Mouse (Mus musculus): ENCODE results near the gene Mylip. TPM values are rescaled to one million over a fixed set of nuclear protein-coding genes. Genes with fewer than 3 reads are reported as not detected.

Mylip gene
- polyA plus RNA-seq (2012; rRNA removed) = 13.3 and 15.3 TPM in 2 replicates

DNA sequence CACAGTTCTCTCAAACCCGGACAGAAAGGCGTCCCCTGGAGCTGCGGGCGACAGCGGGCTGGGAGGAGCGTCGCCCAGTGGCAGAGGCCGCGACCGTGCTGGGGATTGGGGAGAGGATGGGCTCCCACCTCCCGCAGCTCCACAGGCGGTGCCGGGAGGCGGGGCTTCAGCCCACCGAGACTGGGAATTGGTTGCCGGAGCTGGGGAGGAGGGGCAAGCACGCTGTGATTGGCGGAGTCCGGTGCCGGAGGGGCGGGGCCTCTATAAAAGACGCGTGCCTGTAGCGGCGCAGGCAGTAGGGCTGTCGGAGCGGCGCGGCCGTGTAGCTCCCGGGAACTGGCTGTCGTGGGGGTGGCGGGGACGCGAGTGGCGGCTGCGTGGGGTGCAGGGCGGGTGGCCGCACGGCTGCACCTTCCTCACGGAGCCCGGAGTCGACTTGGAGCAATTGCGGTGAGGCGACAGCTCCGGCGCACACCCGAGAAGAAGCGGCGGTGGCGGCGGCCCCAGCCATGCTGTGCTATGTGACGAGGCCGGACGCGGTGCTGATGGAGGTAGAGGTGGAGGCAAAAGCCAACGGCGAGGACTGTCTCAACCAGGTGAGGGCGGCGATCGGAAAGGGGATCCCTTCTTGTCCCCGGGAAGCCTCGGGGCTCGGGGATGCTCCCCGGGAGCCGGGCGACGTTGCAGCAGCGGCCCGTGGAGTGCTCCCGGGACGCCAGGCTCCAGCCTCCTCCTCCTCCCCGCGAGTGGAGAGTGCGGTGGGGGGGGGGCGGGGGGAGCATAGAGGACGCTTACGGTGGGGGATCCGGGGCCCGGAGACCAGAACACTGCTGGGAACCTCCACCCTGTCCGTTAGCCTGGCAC is at the start of gene Mylip:
TSS of gene Mylip (plus strand) at position 295 of the 864 bp plus-strand sequence.
- DNase-seq (ENCODE audit: extremely low spot score in 1 of 2, low spot score in 1 of 2) = peak; percentile 94 to 98

DNA sequence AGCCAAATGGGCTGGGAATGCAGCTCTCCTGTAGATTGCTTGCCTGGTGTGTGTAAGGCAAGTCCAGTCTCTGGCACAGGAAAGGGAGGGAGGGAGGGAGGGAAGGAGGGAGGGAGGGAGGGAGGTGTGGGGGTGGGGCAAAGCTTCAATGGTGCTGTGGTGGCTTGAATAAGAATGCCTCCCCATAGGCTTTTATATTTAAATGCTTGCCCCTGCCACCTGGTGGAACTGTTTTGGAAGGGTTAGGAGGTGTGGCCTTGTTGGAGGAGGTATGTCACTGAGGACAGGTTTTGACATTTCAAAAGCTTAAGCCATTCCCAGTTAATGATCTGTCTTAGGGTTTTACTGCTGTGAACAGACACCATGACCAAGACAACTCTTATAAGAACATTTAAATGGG is 47.6 kb upstream of the Mylip start:
- no peak for DNase-seq (ENCODE audit: extremely low spot score in 1 of 2, low spot score in 1 of 2)

DNA sequence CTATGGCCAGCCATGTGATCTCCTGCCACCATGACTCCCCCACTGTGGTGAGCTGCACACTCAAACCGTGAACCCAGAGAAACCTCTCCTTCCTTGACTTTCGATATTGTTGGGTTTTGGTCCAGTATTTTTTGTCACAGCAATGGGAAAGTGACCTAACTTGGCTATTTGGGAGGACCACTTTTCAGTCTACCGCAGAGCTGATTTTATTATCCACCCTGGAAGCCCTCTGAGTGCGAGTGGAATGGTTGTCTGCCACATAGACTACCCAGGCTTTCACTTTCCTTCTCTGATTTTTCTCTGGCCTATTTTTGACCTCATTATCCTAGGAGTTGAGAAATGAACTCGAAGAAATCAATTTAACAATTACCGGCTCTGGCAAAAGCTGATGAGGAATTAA is 46.0 kb upstream of the Mylip start:
- DNase-seq (ENCODE audit: extremely low spot score in 1 of 2, low spot score in 1 of 2) = no peak

DNA sequence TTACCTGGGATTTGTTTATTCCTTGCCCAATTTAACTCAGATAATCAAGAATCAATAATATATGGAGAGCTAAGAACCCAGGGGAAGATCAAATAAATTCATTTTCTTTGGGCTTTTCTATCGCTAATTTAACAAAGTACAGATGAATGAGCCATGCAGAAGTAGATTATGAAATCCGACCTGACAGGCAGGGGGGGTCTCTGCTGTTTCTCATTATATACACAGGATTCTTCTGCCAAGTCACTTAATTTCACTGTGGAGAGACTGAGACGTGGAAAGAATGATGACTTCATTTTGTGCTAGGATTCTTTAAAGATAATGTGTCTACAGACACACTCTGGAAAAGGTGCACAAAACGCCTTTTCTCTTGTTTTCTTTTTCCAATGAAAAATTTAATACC is 45.6 kb upstream of the Mylip start:
- DNase-seq (ENCODE audit: extremely low spot score in 1 of 2, low spot score in 1 of 2) = no peak

- DNase-seq (ENCODE audit: extremely low spot score in 1 of 2, low spot score in 1 of 2) = no peak
Measured at GRCm38 (mm10) chr13:45345471-45346159, 43.9 kb upstream of the Mylip start.

DNA sequence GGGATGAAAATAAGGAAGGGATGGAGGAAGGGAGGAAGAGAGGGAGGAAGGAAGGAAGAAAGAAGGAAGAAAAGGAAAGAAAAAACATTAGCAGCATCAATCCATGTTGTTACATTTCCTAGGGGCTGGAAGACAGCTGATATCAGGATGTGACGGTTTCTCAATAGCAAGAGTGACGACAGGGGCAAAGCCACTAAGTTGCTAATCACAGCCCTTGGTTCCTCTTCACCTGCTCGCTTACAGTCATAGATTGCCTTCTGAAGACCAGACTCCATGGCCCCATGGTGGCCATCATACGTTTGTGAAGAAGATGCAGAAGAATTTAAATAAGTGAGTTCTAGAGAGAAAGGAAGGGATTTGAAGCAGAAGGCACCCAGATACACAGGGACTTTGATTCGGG is 38.1 kb upstream of the Mylip start:
- DNase-seq (ENCODE audit: extremely low spot score in 1 of 2, low spot score in 1 of 2) = no peak

DNA sequence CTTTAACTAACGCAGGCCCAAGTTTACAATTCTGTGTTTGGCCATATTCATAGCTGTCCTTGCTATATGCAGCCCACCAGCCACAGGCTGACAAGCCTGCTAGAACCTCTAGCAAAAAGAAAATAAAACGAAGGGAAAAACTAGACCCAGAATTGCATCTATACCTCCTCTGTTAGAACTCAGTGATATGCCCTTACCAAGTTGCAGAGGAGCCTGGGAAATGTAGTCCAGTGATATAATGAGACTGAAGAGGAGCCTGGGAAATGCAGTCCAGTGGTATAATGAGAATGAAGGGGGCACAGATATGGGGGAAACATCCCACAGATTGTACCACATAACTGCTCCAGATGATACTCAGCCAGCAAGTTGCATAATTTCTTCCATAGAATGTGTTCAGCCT is 34.7 kb upstream of the Mylip start:
- peak in 1 of 2 experiments; percentile 23 for DNase-seq (ENCODE audit: extremely low spot score in 1 of 2, low spot score in 1 of 2)

- no peak for DNase-seq (ENCODE audit: extremely low spot score in 1 of 2, low spot score in 1 of 2)
Measured at GRCm38 (mm10) chr13:45358208-45358607, 31.3 kb upstream of the Mylip start.

- no peak for DNase-seq (ENCODE audit: extremely low spot score in 1 of 2, low spot score in 1 of 2)
Measured at GRCm38 (mm10) chr13:45358676-45359323, 30.7 kb upstream of the Mylip start.

GRCm38 (mm10) chr13:45365788-45366187 is 23.8 kb upstream of the Mylip start:
- DNase-seq (ENCODE audit: extremely low spot score in 1 of 2, low spot score in 1 of 2) = peak in 1 of 2 experiments; percentile 13

DNA sequence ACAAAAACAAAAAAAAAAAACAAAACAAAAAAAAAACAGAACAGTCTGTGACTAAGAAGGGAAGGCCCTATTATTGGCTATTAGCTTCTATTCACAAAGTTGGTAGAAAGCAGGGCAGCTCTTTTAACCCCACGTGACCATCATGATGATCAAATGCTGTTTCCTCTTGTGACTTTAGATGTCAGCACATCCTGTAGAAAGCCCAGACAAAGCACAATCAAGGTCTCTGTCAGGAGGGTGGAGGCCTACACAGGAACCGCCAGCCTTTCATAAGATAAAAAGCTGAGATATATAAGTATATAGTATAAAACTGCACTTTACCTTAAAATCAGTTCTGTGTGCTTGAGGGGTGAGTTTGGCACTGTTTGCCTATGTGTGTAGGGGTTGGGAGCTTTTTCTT is 17.9 kb upstream of the Mylip start:
- no peak for DNase-seq (ENCODE audit: extremely low spot score in 1 of 2, low spot score in 1 of 2)

DNA sequence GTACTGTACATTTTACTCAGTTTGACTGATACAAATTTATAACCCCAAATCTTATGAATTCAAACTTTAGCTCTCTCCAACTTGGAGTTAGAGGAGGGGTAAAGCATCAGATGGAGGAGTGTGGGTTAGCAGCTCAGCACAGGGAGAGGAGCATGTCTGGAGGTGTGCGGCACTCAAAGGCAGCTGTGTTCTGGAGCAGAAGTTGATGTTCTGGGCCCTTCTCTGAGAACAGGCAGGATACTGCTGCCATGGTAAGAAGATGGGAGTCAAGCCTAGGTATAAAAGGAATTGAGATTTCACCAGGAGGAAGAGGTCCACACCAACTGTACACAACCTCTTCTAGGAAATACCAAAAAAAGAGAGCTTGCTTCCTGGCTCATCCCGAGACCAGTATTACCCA is 17.1 kb upstream of the Mylip start:
- DNase-seq (ENCODE audit: extremely low spot score in 1 of 2, low spot score in 1 of 2) = no peak

GRCm38 (mm10) chr13:45374846-45375245 is 14.7 kb upstream of the Mylip start:
- no peak for DNase-seq (ENCODE audit: extremely low spot score in 1 of 2, low spot score in 1 of 2)

- no peak for DNase-seq (ENCODE audit: extremely low spot score in 1 of 2, low spot score in 1 of 2)
Measured at GRCm38 (mm10) chr13:45382208-45382607, 7.3 kb upstream of the Mylip start.

GRCm38 (mm10) chr13:45384636-45385035 is 4.9 kb upstream of the Mylip start:
- DNase-seq (ENCODE audit: extremely low spot score in 1 of 2, low spot score in 1 of 2) = no peak

DNA sequence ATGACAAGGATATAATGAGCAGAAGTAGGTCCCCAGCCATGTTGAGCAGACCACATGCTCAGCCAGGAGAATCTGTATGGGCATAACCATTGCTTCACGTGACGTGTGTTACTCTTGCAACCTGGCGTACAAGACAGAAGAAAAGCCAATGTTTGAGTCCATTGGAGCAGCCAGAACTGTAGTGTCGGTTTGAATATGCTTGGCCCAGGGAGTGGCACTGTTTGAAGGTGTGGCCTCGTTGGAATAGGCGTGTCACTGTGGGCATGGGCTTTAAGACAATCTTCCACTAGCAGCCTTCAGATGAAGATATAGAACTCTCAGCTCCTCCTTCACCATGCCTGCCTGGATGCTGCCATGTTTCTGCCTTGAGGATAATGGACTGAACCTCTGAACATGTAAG is 4.0 kb upstream of the Mylip start:
- no peak for DNase-seq (ENCODE audit: extremely low spot score in 1 of 2, low spot score in 1 of 2)

GRCm38 (mm10) chr13:45386253-45386652 is 3.3 kb upstream of the Mylip start:
- peak; percentile 34 to 51 for DNase-seq (ENCODE audit: extremely low spot score in 1 of 2, low spot score in 1 of 2)

DNA sequence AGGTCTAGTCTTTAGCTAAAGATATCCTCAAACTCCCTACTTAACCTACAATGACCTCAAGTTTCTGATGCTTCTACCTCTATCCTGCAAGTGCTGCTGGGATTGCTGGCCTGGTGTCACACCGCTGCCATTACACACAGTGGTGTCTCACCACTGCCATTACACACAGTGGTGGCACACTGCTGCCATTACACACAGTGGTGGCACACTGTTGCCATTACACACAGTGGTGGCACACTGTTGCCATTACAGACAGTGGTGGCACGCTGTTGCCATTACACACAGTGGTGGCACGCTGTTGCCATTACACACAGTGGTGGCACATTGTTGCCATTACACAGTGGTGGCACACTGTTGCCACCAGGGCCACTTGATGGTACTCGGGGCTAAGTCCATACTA is 2.3 kb upstream of the Mylip start:
- no peak for DNase-seq (ENCODE audit: extremely low spot score in 1 of 2, low spot score in 1 of 2)

- DNase-seq (ENCODE audit: extremely low spot score in 1 of 2, low spot score in 1 of 2) = no peak
Measured at GRCm38 (mm10) chr13:45388254-45388805, 1.2 kb upstream of the Mylip start.

GRCm38 (mm10) chr13:45388889-45389288 is 653 bp upstream of the Mylip start:
- DNase-seq (ENCODE audit: extremely low spot score in 1 of 2, low spot score in 1 of 2) = no peak

- peak in 1 of 2 experiments; percentile 50 for DNase-seq (ENCODE audit: extremely low spot score in 1 of 2, low spot score in 1 of 2)
Measured at GRCm38 (mm10) chr13:45390312-45390961, 895 bp downstream of the Mylip start.

Measured in frontal cortex, adult 2 months (tissue).